Mouse (Mus musculus): Measurements from ENCODE around the gene Exoc2.

- TF ChIP-seq CTCF (IDR thresholded peaks at IDR 0.05; ENCODE audit: low read depth) = no peak
- no peak for TF ChIP-seq EP300 (IDR thresholded peaks at IDR 0.05; ENCODE audit: low read depth)
Observed at GRCm38 (mm10) chr13:30793616-30794015, 180.3 kb downstream of the Exoc2 start.
